Mouse (Mus musculus) hematopoietic stem cell, adult 5-6 weeks (primary cell): Measurements from ENCODE around the gene Gm3336. TPM values are rescaled to one million over a fixed set of nuclear protein-coding genes. Genes with fewer than 3 reads are reported as not detected.

Experiments used
- ATAC-seq, 2 experiments: fragments of 125-278 bp in 1 of 2; replicated peaks in 1 of 2; 2 replicates each; pipeline ENCODE4 v1.8.0; 2016 to 2017; ENCODE audit warnings: inconsistent platforms in 2 of 2, mild to moderate bottlenecking in 2 of 2, moderate number of reproducible peaks in 2 of 2, low read depth in 1 of 2, moderate TSS enrichment in 1 of 2; ENCODE audit not compliant: low FRiP score in 2 of 2, poor library complexity in 2 of 2, severe bottlenecking in 2 of 2, insufficient read depth in 1 of 2, low TSS enrichment in 1 of 2
- total RNA-seq: library from RNA; stranded (forward); fragments of 172-1452, 232-1000 nt; gene quantifications from 2 replicates; pipeline ENCODE4 v1.2.3, GENCODE M21; 2017

Gm3336 gene
- total RNA-seq, 1 experiment from 2014 or later = not detected

GRCm38 (mm10) chr8:70730956-70731355, 12.6 kb downstream of the Gm3336 start:
- ATAC-seq = no peak

DNA sequence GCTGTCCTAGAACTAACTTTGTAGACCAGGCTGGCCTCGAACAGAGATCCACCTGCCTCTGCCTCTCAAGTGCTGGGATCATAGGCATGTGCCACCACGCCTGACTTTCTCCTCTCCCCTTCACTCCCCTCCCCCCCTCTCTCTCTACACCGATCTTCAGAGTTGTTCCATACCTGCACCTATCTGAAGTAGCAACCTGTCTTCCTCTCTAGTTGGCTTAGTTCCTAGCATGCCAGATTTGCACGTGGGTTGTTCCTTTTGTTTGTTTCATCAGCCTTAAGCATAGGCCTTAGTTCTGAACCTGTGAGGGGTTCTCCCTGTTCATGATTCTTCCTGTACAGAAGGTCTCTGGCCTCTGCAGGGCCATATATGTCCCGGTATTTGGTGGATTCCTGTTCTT, 19.4 kb downstream of the Gm3336 start:
- ATAC-seq = no peak

GRCm38 (mm10) chr8:70738211-70738610, 19.9 kb downstream of the Gm3336 start:
- no peak for ATAC-seq

DNA sequence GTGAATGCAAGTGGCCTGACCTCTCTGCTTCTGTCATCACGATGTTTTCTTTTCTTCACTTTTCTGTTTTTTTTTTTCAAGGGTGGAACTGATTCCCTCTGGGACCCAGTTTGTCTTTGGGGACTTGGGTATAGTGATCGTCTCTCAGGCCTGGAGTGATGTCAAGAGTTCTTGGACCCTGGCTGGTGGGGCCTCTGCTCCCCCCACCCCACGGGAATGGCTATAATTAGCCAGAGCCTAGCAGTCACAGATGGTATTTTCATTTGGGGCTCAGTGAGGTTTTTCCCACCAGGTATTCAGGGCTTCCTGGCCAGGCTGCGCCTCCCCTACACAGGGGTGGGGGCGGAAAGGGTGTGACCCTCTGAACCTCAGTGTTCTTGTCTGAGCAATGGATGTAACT, 23.3 kb downstream of the Gm3336 start:
- no peak for ATAC-seq

- ATAC-seq = no peak
Observed at GRCm38 (mm10) chr8:70742176-70742575, 23.8 kb downstream of the Gm3336 start.

DNA sequence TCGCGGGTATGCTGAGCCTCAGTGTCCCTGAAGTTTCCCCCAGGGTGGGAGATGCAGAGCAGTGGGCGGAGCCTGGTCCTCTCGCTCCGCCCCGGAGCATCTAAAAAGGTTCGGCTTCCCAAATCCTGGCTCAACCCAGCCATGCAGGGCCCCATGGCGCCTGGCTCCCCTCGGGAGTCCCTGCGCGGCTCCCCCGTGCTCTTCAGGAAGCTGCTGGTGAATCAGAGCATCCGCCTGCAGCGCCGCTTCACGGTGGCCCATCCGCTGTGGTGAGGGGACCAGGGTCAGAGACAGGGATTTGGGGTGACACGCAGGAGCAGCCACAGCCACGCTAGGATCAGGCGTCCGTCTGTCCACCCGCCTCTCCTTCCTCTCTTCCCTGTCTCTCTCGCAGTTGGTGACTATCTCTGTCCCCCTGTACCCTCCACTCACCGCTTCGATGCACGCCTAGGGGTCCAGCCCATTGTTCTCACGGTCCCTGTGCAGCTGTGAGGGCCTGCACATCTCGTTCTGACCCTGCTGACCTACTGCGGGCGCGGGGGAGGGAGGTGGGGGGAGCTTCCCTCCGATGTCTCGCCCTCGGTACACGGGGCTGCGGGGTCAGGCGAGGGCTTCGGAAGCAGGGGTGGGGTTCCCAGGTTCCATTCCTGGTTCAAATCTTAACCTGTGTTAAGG, 24.8 kb downstream of the Gm3336 start:
- no peak for ATAC-seq

DNA sequence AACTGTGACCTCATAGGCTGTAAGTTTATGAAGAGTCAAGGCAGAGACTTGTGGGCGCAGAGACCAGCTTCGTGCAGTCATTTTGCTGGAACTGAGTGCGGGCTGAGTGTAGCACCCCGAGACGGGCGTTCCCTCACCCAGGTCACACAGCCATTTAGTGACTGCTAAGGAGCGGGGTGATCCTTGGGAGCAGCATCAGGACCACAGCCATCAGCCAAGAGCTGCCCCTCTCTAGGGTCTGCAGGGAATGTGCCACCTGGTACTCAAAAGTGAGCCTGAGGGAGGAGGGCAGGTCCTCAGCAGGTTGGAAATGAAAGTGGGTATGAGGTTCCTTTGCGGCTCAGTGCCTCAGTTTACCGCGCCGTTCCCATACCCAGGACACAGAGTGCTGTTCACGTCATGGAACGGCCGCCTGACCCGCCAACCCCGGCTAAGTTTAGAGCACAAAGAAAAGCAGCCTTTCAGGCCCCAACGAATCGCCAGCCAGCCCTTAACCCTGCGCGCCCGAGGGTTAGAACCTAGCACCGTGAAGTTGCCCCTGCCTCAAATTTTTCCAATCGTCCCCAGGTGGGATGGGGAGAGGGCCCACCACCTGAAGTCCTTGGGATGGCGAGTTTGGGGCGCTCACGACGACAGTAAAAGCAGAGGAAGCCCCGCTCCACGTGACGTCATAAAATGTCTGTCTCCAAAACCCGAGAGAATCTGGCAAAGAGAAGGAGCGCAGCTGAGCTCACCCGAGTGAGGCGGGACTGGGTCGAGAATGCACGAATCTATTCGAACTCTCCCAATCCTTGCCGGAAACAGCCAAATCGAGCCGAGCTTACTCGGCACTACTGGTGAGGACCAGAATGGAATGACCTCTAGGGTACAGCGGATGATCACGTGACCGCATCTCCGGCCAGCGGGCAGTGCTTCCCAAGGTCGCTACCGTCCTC, 25.6 kb downstream of the Gm3336 start:
- peak in 1 of 2 experiments; percentile 24; a peak in 2 of 4 replicates for ATAC-seq

DNA sequence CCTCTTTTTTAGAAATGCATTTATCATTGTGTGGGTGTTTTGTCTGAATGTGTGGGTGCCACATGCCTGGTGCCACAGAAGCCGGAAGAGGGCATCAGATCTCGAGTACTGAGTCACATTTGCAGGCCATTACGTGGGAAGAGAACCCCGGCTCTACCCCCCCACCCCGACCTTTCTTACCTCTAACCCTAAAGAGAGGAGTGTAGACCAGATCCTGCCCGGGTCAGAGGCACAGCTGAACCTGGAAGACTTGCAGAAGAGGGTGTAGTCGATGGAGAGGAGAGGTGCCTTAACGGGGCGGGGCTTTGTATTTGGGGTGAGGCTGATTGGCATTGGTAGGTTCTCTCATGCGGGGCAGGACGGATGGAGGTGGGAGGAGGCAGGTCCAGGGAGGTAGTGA, 26.5 kb downstream of the Gm3336 start:
- no peak for ATAC-seq

DNA sequence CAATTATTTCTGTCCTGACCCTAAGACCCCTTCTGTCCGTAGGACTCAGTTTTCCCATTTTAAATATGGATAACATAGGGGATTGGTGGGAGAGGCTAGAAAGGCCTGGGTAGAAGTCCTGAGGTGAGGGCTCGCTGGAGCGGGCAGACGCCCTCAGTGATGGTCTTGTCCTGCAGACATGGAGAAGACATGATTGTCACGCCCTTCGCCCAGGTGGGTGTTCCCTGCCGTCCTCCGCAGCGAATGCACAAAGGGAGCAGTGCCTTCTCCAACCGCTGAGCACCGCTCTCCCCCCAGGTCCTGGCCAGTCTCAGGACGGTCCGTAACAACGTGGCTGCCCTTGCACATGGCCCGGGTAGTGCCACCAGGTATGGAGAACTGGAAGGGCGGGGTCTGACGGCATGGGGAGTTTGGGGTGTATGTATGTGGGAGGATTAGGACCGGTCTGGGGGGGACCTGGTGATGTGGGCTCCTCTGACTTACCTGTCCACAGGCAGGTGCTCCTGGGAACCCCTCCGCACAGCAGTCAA, 27.4 kb downstream of the Gm3336 start:
- no peak for ATAC-seq

GRCm38 (mm10) chr8:70746676-70747075, 28.3 kb downstream of the Gm3336 start:
- no peak for ATAC-seq

DNA sequence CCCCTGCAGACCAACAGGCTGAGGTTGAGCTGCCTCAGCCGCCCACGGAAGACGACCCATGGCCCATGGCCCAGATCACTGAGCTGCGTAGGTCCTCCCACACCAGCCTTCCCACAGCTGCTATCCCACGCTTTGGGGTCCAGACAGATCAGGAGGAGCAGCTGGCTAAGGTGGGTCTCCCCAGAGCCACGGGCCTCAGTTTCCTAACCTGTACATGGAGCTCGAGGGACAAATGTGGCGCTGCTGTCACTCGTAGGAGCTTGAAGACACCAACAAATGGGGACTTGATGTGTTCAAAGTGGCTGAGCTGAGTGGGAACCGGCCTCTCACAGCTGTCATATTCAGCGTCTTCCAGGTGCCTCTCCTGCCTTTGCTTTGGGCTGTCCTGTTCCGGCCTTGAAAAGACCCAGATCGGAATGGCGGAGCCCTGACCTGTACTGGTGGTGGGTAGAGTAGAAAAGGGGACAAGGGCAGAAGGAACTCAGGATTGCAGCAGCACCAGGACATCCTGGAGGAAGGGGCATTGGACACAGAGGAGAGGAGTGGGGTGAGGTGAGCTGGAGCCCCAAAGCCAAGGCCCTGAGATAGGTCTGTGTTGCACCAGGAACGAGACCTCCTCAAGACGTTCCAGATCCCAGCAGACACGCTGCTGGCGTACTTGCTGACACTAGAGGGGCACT, 29.0 kb downstream of the Gm3336 start:
- ATAC-seq = no peak

- no peak for ATAC-seq
Observed at GRCm38 (mm10) chr8:70748246-70749096, 30.1 kb downstream of the Gm3336 start.

GRCm38 (mm10) chr8:70749097-70749674, 30.8 kb downstream of the Gm3336 start:
- ATAC-seq = no peak

DNA sequence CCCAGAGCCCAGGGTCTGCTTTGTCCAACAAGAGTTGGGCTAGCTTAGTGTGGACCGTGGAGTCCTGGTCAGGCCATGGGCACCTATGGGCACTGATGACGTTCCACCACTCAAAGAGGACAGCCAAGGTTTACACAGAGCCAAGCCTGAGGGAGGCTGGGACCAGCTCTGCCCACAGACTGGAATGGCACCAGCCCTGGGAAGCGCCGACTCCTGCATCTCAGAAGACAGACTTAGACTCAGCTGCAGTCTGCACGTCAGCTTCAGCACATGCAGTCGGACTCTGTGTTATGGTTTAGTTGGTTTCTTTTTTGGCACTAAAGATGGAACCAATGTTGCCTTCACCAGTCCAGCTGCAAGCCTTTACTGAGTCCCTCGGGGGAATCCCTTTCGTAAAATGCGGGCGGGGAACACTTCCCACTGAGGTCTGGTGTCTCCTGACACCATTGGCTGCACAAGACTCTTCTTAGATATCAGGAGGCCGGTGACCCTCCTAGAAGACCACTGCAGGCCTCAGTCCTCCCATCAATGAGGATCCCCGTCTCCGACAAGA, 31.9 kb downstream of the Gm3336 start:
- ATAC-seq = no peak

DNA sequence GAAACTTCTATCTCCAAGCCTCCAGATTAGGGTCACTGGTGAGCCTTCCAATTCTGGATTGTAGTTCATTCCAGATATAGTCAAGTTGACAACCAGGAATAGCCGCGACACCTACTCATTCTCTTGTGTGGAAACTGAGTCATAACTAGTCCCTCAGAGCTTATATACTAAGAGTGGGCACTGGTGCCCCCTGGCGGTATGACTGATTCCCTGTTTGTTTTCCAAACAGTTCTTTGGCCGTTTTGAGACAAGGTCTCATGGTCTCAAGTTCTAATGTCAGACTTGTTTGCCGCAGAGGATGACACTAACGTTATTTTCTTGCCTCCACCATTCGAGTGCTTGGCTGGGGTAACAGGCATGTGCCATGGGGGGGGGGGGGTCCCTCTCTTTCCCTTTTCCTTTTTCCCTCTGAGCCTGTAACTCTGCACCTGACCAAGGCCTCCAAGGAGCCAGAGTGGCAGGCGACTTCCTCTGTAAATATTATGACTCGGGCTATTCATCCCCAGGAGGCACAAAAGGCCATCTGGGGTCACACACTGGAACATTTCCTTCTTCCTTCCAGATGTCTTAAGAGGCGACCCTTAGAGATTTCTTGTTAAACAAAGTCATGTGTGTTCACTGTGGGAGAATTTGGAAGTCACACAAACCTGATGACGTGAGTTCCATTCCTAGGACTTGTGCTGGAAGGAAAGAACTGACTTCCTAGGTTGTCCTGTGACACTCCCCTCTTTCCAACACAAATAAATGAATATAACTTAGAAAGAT, 33.8 kb downstream of the Gm3336 start:
- no peak for ATAC-seq

GRCm38 (mm10) chr8:70753151-70753550, 34.8 kb downstream of the Gm3336 start:
- no peak for ATAC-seq
